Mouse (Mus musculus) bone marrow macrophage, adult 2 months (primary cell): ENCODE data around the gene Actr3b.

Source experiments
- CTCF ChIP-seq: IDR thresholded peaks from 2 replicates; pipeline ENCODE4 v1.5.1; 2012; ENCODE audit warnings: low read depth, mild to moderate bottlenecking, low read length, moderate library complexity
- POLR2A ChIP-seq: IDR thresholded peaks from 2 replicates; pipeline ENCODE4 v1.6.1; 2012; ENCODE audit warnings: mild to moderate bottlenecking, low read depth, low read length, borderline replicate concordance

DNA sequence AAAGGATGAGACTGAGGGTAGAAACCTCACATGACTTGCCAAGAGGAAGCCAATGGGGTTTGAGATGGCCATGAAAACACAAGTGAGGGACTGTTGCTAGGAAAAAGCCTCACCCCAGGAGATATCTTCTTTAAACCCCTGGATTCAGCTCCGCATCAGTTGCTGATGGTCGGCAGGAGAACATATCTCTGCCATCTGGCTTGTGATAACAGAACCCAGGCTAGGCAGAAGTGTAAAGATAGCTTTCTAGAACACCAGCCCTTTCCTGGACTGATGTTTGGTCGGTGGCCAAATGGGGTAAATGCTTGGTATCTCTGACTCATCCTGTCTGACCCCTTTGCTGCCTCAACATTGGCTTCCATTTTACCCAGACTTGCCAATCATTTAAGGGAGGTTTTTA lies 106.4 kb downstream of the Actr3b start:
- TF ChIP-seq CTCF, result no peak
- TF ChIP-seq POLR2A, result no peak
